Mouse (Mus musculus): ENCODE measurements around the gene Parp16.
"Not testable (repeated sequence)": the region's sequence is repeated elsewhere in the genome, so short reads cannot be mapped to it uniquely, and the experiment has no call there.

Parp16 gene

GRCm38 (mm10) chr9:65208293-65209179, 13.4 kb downstream of the Parp16 start:
- DNase-seq (ENCODE audit: low spot score): no peak

- no peak for DNase-seq (ENCODE audit: low spot score)
Observed at GRCm38 (mm10) chr9:65211598-65211997, 16.4 kb downstream of the Parp16 start.

GRCm38 (mm10) chr9:65214425-65214777, 19.2 kb downstream of the Parp16 start:
- no peak for DNase-seq (ENCODE audit: low spot score)

- DNase-seq (ENCODE audit: low spot score): peak; percentile 90
Observed at GRCm38 (mm10) chr9:65214778-65215493, 19.8 kb downstream of the Parp16 start.

- DNase-seq (ENCODE audit: low spot score): no peak
Observed at GRCm38 (mm10) chr9:65215494-65216126, 20.5 kb downstream of the Parp16 start.

GRCm38 (mm10) chr9:65216972-65217371, 21.8 kb downstream of the Parp16 start:
- DNase-seq (ENCODE audit: low spot score): no peak

GRCm38 (mm10) chr9:65217661-65218060, 22.5 kb downstream of the Parp16 start:
- peak; percentile 28 for DNase-seq (ENCODE audit: low spot score)

GRCm38 (mm10) chr9:65218916-65219315, 23.8 kb downstream of the Parp16 start:
- no peak for DNase-seq (ENCODE audit: low spot score)

- DNase-seq (ENCODE audit: low spot score): not testable (repeated sequence)
Observed at GRCm38 (mm10) chr9:65220398-65220797, 25.2 kb downstream of the Parp16 start.

- DNase-seq (ENCODE audit: low spot score): no peak
Observed at GRCm38 (mm10) chr9:65223927-65224326, 28.8 kb downstream of the Parp16 start.

- DNase-seq (ENCODE audit: low spot score): no peak
Observed at GRCm38 (mm10) chr9:65225795-65226194, 30.6 kb downstream of the Parp16 start.

GRCm38 (mm10) chr9:65230250-65230649, 35.1 kb downstream of the Parp16 start:
- no peak for DNase-seq (ENCODE audit: low spot score)

- DNase-seq (ENCODE audit: low spot score): no peak
Observed at GRCm38 (mm10) chr9:65231284-65231683, 36.1 kb downstream of the Parp16 start.

GRCm38 (mm10) chr9:65233243-65233985, 38.3 kb downstream of the Parp16 start:
- DNase-seq (ENCODE audit: low spot score): no peak

GRCm38 (mm10) chr9:65234734-65235133, 39.6 kb downstream of the Parp16 start:
- no peak for DNase-seq (ENCODE audit: low spot score)

GRCm38 (mm10) chr9:65235601-65236000, 40.4 kb downstream of the Parp16 start:
- no peak for DNase-seq (ENCODE audit: low spot score)

GRCm38 (mm10) chr9:65237616-65238015, 42.5 kb downstream of the Parp16 start:
- no peak for DNase-seq (ENCODE audit: low spot score)

- DNase-seq (ENCODE audit: low spot score): no peak
Observed at GRCm38 (mm10) chr9:65238191-65238760, 43.1 kb downstream of the Parp16 start.

- DNase-seq (ENCODE audit: low spot score): no peak
Observed at GRCm38 (mm10) chr9:65239176-65239575, 44.0 kb downstream of the Parp16 start.

GRCm38 (mm10) chr9:65239731-65240130, 44.6 kb downstream of the Parp16 start:
- DNase-seq (ENCODE audit: low spot score): no peak

- DNase-seq (ENCODE audit: low spot score): no peak
Observed at GRCm38 (mm10) chr9:65240587-65240986, 45.4 kb downstream of the Parp16 start.

- DNase-seq (ENCODE audit: low spot score): no peak
Observed at GRCm38 (mm10) chr9:65241973-65242372, 46.8 kb downstream of the Parp16 start.

Measured in ovary, postnatal 36 days (tissue).